Mouse (Mus musculus) midbrain, embryonic 14.5 days (tissue): Measurements from ENCODE around the gene Zfp977. TPM values are rescaled to one million over a fixed set of nuclear protein-coding genes. Genes with fewer than 3 reads are reported as not detected.
"Not testable (repeated sequence)": the region's sequence is repeated elsewhere in the genome, so short reads cannot be mapped to it uniquely, and the experiment has no call there.

Source experiments
- ATAC-seq: fragments of 200-750 bp; cut with Nextera tagmentation; 2 replicates; pipeline ENCODE4 v1.8.0; 2017; ENCODE audit warnings: moderate number of reproducible peaks, moderate library complexity; ENCODE audit not compliant: low FRiP score, low TSS enrichment
- DNase-seq: peaks from one replicate; pipeline ENCODE4 v3.0.0-alpha.2; 2015
- H3K27ac ChIP-seq: fragments of 300-500 bp; sonication (generic); replicated peaks from 2 replicates; pipeline ENCODE4 v1.5.1; 2014; ENCODE audit warnings: mild to moderate bottlenecking, low read depth, low read length, moderate library complexity
- H3K27me3 ChIP-seq: fragments of 300-500 bp; sonication (generic); 2 replicates; pipeline ENCODE4 v1.6.1; 2014; ENCODE audit warnings: low read length, control low read depth, mixed read lengths; ENCODE audit not compliant: control insufficient read depth, insufficient read depth
- H3K36me3 ChIP-seq: fragments of 300-500 bp; sonication (generic); 2 replicates; pipeline ENCODE4 v1.6.1; 2014; ENCODE audit warnings: low read length, control low read depth; ENCODE audit not compliant: control insufficient read depth, insufficient read depth
- H3K4me1 ChIP-seq: fragments of 300-500 bp; sonication (generic); 2 replicates; pipeline ENCODE4 v1.6.1; 2014; ENCODE audit warnings: mild to moderate bottlenecking, antibody characterized with exemption, low read length, control low read depth; ENCODE audit not compliant: control insufficient read depth, insufficient read depth
- H3K4me2 ChIP-seq: fragments of 300-500 bp; sonication (generic); 2 replicates; pipeline ENCODE4 v1.6.1; 2014; ENCODE audit warnings: mild to moderate bottlenecking, low read length, moderate library complexity
- H3K4me3 ChIP-seq: fragments of 300-500 bp; sonication (generic); replicated peaks from 2 replicates; pipeline ENCODE4 v1.5.1; 2014; ENCODE audit warnings: low read depth, low read length
- H3K9ac ChIP-seq: fragments of 300-500 bp; sonication (generic); replicated peaks from 2 replicates; pipeline ENCODE4 v1.6.1; 2014; ENCODE audit warnings: mild to moderate bottlenecking, low read length, moderate library complexity
- H3K9me3 ChIP-seq: fragments of 300-500 bp; sonication (generic); 2 replicates; pipeline ENCODE4 v1.6.1; 2016; ENCODE audit warnings: low read length, control low read depth, mixed read lengths; ENCODE audit not compliant: control insufficient read depth
- WGBS: fragments of 180-500 bp; shearing (Covaris S2); extraction: QIAGEN DNeasy Blood & Tissue Kit; methylation state at CpG from one replicate; pipeline ENCODE4 v1.1.7; 2014; 5-methylcytosine and 5-hydroxymethylcytosine counted together
- microRNA-seq: library from miRNA; unstranded; fragments of <30 nt; microRNA quantifications from one replicate; pipeline ENCODE4, GENCODE M21; 2016
- polyA plus RNA-seq: library from polyadenylated mRNA; unstranded; fragments of >200 nt; fragmentation: Nextera tagmentation; extraction: Ambion mirVana; gene quantifications from 2 replicates; pipeline ENCODE4 v1.2.1, GENCODE M21; 2014

Gene Zfp977
- 1.7 and 2.1 TPM in 2 replicates for polyA plus RNA-seq

GRCm38 (mm10) chr7:42592413-42592812 is at the start of gene Zfp977:
TSS of gene Zfp977 (minus strand) at chr7:42592547.
- DNase-seq, H3K27me3 ChIP-seq, H3K9ac ChIP-seq, H3K4me3 ChIP-seq, H3K27ac ChIP-seq, ATAC-seq, H3K4me2 ChIP-seq, H3K4me1 ChIP-seq, H3K36me3 ChIP-seq: not testable (repeated sequence)
- H3K9me3 ChIP-seq = peaks cover 24% of the 10 kb centered on the region
- 87% methylated on average over 11 of the region's 11 CpGs for WGBS

- H3K27me3 ChIP-seq, H3K4me2 ChIP-seq, DNase-seq, H3K9ac ChIP-seq, H3K27ac ChIP-seq, H3K4me1 ChIP-seq, ATAC-seq, H3K36me3 ChIP-seq, H3K4me3 ChIP-seq: not testable (repeated sequence)
- peaks cover 13% of the 10 kb centered on the region for H3K9me3 ChIP-seq
Measured at GRCm38 (mm10) chr7:42631031-42631430, 38.7 kb upstream of the Zfp977 start.

DNA sequence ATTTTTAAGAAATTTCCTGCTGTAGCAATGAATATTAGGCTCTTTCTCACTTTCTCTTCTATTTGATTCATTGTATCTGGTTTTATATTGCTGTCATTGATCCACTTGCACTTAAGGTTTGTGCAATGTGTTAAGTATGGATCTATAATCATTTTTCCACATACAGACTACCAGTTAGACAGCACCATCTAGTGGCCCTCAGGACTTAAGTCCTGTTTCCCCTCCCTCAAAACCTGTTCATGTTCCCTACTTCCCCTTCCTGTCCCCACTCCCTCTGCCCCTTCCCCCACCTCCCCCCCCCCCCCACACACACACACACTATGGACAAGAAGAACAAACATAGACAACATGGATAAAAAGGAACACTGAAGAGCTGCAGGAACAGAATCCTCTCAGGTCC is 3.3 kb upstream of the Zfp977 start:
- not testable (repeated sequence) for H3K27me3 ChIP-seq, DNase-seq, H3K36me3 ChIP-seq, H3K4me2 ChIP-seq, H3K27ac ChIP-seq, ATAC-seq, H3K4me3 ChIP-seq, H3K9ac ChIP-seq, H3K4me1 ChIP-seq
- peaks cover 26% of the 10 kb centered on the region for H3K9me3 ChIP-seq

- H3K36me3 ChIP-seq, H3K27me3 ChIP-seq: not testable (repeated sequence)
- peaks cover 33% of the 10 kb centered on the region for H3K9me3 ChIP-seq
Measured at GRCm38 (mm10) chr7:42591311-42591710, 1.0 kb downstream of the Zfp977 start.

DNA sequence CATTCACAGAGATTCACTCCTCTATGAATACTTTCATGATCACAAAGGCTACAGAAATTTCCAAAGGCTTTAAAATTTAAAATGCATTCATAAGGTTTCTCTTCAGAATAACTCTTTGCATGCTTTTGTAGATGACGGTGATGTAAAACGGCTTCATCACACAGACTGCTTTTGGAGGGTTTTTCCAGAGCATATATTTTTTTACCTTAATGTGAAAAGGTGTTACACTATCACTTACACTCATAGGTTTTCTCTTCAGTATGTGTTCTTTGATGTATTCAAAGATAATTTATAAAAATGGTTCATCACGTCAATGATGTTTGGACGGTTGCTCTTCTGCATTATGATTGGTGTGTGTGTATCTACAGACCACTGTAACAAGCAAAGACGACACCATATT is 13.9 kb downstream of the Zfp977 start, which contains the start of gene Gm21028:
Gene Gm21028, minus strand, starts transcription at position 101 of the 400 bp plus-strand sequence.
- Histone ChIP-seq H3K27ac (no peak within 1 kb of the TSS), H3K9me3 (peaks cover 59% of the 10 kb centered on the region)
- WGBS = 94% methylated on average over 5 of the region's 5 CpGs

More at GRCm38 (mm10) chr7:42591311-42591710, 1.0 kb downstream of the Zfp977 start:
- H3K4me3 ChIP-seq, H3K27ac ChIP-seq, DNase-seq, H3K4me2 ChIP-seq, ATAC-seq, H3K4me1 ChIP-seq, H3K9ac ChIP-seq: not testable (repeated sequence)

DNA sequence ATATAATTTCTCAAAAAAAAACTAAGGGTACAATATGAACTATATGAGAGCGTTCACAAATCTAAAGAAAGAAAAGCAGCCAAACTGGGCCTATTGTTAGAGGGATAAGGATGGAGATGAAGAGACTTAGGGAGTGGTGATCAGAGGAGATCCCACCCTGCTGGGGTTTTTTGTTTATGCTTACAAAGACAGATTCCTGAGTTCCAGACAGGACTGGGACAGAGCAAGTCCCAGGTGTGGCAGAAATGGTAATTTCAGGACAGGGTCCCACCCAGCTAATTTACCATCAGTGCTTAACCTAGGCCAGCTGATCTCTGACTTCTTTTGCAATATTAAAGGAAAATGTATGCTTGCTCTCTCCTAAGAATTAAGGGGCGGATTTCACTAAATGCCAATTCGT is 40.6 kb downstream of the Zfp977 start:
- H3K9ac ChIP-seq = no peak overlapping the region
- H3K36me3 ChIP-seq = no peaks in the 10 kb centered on the region
- no peak overlapping the region for H3K4me3 ChIP-seq
- ATAC-seq (no peak), DNase-seq (no peak)
- no peak overlapping the region for H3K27ac ChIP-seq
- WGBS = 73% methylated on average over 3 of the region's 3 CpGs
- peaks cover 12% of the 10 kb centered on the region for H3K9me3 ChIP-seq
- no peak overlapping the region for H3K4me2 ChIP-seq
- H3K27me3 ChIP-seq = no peaks in the 10 kb centered on the region
- no peaks in the 10 kb centered on the region for H3K4me1 ChIP-seq

More for the DNA sequence above, 13.9 kb downstream of the Zfp977 start, which contains the start of gene Gm21028:
- ATAC-seq = no peak
- H3K4me1 ChIP-seq = no peaks in the 10 kb centered on the region
- no peaks in the 10 kb centered on the region for H3K36me3 ChIP-seq
- H3K27me3 ChIP-seq = no peaks in the 10 kb centered on the region
- no peak within 1 kb of the TSS for H3K4me3 ChIP-seq
- H3K4me2 ChIP-seq = no peak within 1 kb of the TSS
- no peak within 1 kb of the TSS for H3K9ac ChIP-seq
- DNase-seq = no peak

Small RNAs within 50 kb of the gene (microRNA-seq; reads per million reads assigned to microRNA genes)
- gene Gm24938 = not detected

Other genes starting within 250 kb of the Zfp977 start
- gene 4933421I07Rik, start 144.4 kb downstream of the Zfp977 start, polyA plus RNA-seq = not detected in 2 replicates
- 12.3 and 20.0 TPM in 2 replicates for gene Zfp141, start 86.8 kb downstream of the Zfp977 start, polyA plus RNA-seq
- gene Gm21028, start 14.0 kb downstream of the Zfp977 start, polyA plus RNA-seq = not detected in 2 replicates
- gene Zfp976, start 50.0 kb upstream of the Zfp977 start, polyA plus RNA-seq = 1.4 and 3.1 TPM in 2 replicates
- 7.6 and 8.2 TPM in 2 replicates for gene Zfp975, start 100.2 kb upstream of the Zfp977 start, polyA plus RNA-seq
- not detected in 2 replicates for gene Gm17067, start 134.5 kb upstream of the Zfp977 start, polyA plus RNA-seq
- not detected in 2 replicates for gene Vmn2r62, start 201.0 kb upstream of the Zfp977 start, polyA plus RNA-seq